Mouse (Mus musculus): Measurements from ENCODE around the gene Supt4a. TPM values are rescaled to one million over a fixed set of nuclear protein-coding genes. Genes with fewer than 3 reads are reported as not detected.

The Supt4a gene
- polyA plus RNA-seq, 1 experiment from 2014 or later = 151 TPM

- H3K4me1 ChIP-seq (ENCODE audit: control insufficient read depth, insufficient read depth, low read length) = peaks cover 14% of the 10 kb centered on the region
- no peak overlapping the region for H3K4me2 ChIP-seq (replicated peaks; ENCODE audit: low read depth, low read length)
- no peaks in the 10 kb centered on the region for H3K9me3 ChIP-seq (ENCODE audit: control insufficient read depth, low read depth, low read length)
- no peak overlapping the region for H3K9ac ChIP-seq (replicated peaks; ENCODE audit: low read depth, low read length)
- no peak overlapping the region for H3K4me3 ChIP-seq (ENCODE audit: low read depth, low read length)
- H3K27ac ChIP-seq (ENCODE audit: low read length) = no peak overlapping the region
- 49% methylated on average over 18 of the region's 18 CpGs for WGBS
- no peak for ATAC-seq (ENCODE audit: insufficient number of reproducible peaks, insufficient read depth, low FRiP score, low read depth)
- H3K36me3 ChIP-seq (ENCODE audit: control insufficient read depth, insufficient read depth, low read length) = no peaks in the 10 kb centered on the region
- no peaks in the 10 kb centered on the region for H3K27me3 ChIP-seq (ENCODE audit: control insufficient read depth, insufficient read depth, low read length)
These were observed 8.3 kb upstream of the Supt4a start for GRCm38 (mm10) chr11:87728850-87729592.

GRCm38 (mm10) chr11:87729593-87730185 lies 7.7 kb upstream of the Supt4a start:
- Histone ChIP-seq H3K4me1 (ENCODE audit: control insufficient read depth, insufficient read depth, low read length) (peaks cover 13% of the 10 kb centered on the region), H3K9me3 (ENCODE audit: control insufficient read depth, low read depth, low read length) (no peaks in the 10 kb centered on the region), H3K36me3 (ENCODE audit: control insufficient read depth, insufficient read depth, low read length) (no peaks in the 10 kb centered on the region), H3K9ac (replicated peaks; ENCODE audit: low read depth, low read length) (no peak overlapping the region), H3K27ac (ENCODE audit: low read length) (no peak overlapping the region), H3K27me3 (ENCODE audit: control insufficient read depth, insufficient read depth, low read length) (no peaks in the 10 kb centered on the region), H3K4me3 (ENCODE audit: low read depth, low read length) (no peak overlapping the region), H3K4me2 (replicated peaks; ENCODE audit: low read depth, low read length) (no peak overlapping the region)
- no peak; the same call in 1 of the 2 replicates for ATAC-seq (ENCODE audit: insufficient number of reproducible peaks, insufficient read depth, low FRiP score, low read depth)
- WGBS = 78% methylated on average over 13 of the region's 13 CpGs

GRCm38 (mm10) chr11:87730652-87731310 lies 6.6 kb upstream of the Supt4a start:
- ATAC-seq (ENCODE audit: insufficient number of reproducible peaks, insufficient read depth, low FRiP score, low read depth) = no peak
- Histone ChIP-seq H3K9ac (replicated peaks; ENCODE audit: low read depth, low read length) (no peak overlapping the region), H3K4me2 (replicated peaks; ENCODE audit: low read depth, low read length) (no peak overlapping the region), H3K4me1 (ENCODE audit: control insufficient read depth, insufficient read depth, low read length) (peaks cover 9% of the 10 kb centered on the region), H3K9me3 (ENCODE audit: control insufficient read depth, low read depth, low read length) (no peaks in the 10 kb centered on the region), H3K4me3 (ENCODE audit: low read depth, low read length) (no peak overlapping the region), H3K27ac (ENCODE audit: low read length) (no peak overlapping the region), H3K36me3 (ENCODE audit: control insufficient read depth, insufficient read depth, low read length) (no peaks in the 10 kb centered on the region), H3K27me3 (ENCODE audit: control insufficient read depth, insufficient read depth, low read length) (no peaks in the 10 kb centered on the region)
- 67% methylated on average over 10 of the region's 10 CpGs for WGBS

- peaks cover 6% of the 10 kb centered on the region; the same call in 1 of the 2 replicates for H3K4me1 ChIP-seq (ENCODE audit: control insufficient read depth, insufficient read depth, low read length)
- H3K36me3 ChIP-seq (ENCODE audit: control insufficient read depth, insufficient read depth, low read length) = peaks cover under 1% of the 10 kb centered on the region
- H3K27ac ChIP-seq (ENCODE audit: low read length) = no peak overlapping the region
- no peak overlapping the region for H3K4me3 ChIP-seq (ENCODE audit: low read depth, low read length)
- H3K9ac ChIP-seq (replicated peaks; ENCODE audit: low read depth, low read length) = no peak overlapping the region
- WGBS = 51% methylated on average over 5 of the region's 5 CpGs
- no peaks in the 10 kb centered on the region for H3K27me3 ChIP-seq (ENCODE audit: control insufficient read depth, insufficient read depth, low read length)
- ATAC-seq (ENCODE audit: insufficient number of reproducible peaks, insufficient read depth, low FRiP score, low read depth) = no peak
- H3K9me3 ChIP-seq (ENCODE audit: control insufficient read depth, low read depth, low read length) = no peaks in the 10 kb centered on the region
- peak overlapping the region; percentile 19; the same call in 1 of the 2 replicates for H3K4me2 ChIP-seq (replicated peaks; ENCODE audit: low read depth, low read length)
These were observed 3.0 kb upstream of the Supt4a start for GRCm38 (mm10) chr11:87734346-87734745.

GRCm38 (mm10) chr11:87735691-87736090 lies 1.7 kb upstream of the Supt4a start:
- Histone ChIP-seq H3K27ac (ENCODE audit: low read length) (no peak overlapping the region), H3K9ac (replicated peaks; ENCODE audit: low read depth, low read length) (no peak overlapping the region), H3K36me3 (ENCODE audit: control insufficient read depth, insufficient read depth, low read length) (peaks cover 10% of the 10 kb centered on the region), H3K9me3 (ENCODE audit: control insufficient read depth, low read depth, low read length) (no peaks in the 10 kb centered on the region), H3K4me3 (ENCODE audit: low read depth, low read length) (no peak overlapping the region), H3K4me1 (ENCODE audit: control insufficient read depth, insufficient read depth, low read length) (peaks cover 6% of the 10 kb centered on the region; the same call in 1 of the 2 replicates), H3K27me3 (ENCODE audit: control insufficient read depth, insufficient read depth, low read length) (no peaks in the 10 kb centered on the region), H3K4me2 (replicated peaks; ENCODE audit: low read depth, low read length) (no peak overlapping the region)
- WGBS = 59% methylated on average over 6 of the region's 6 CpGs
- no peak for ATAC-seq (ENCODE audit: insufficient number of reproducible peaks, insufficient read depth, low FRiP score, low read depth)

GRCm38 (mm10) chr11:87736647-87737134 lies 661 bp upstream of the Supt4a start:
- under 1% methylated on average over 31 of the region's 31 CpGs for WGBS

GRCm38 (mm10) chr11:87743691-87744090 lies 6.3 kb downstream of the Supt4a start:
- ATAC-seq (ENCODE audit: insufficient number of reproducible peaks, insufficient read depth, low FRiP score, low read depth) = no peak
- H3K36me3 ChIP-seq (ENCODE audit: control insufficient read depth, insufficient read depth, low read length) = peaks cover 25% of the 10 kb centered on the region
- no peak overlapping the region for H3K4me2 ChIP-seq (replicated peaks; ENCODE audit: low read depth, low read length)
- H3K9me3 ChIP-seq (ENCODE audit: control insufficient read depth, low read depth, low read length) = no peaks in the 10 kb centered on the region
- H3K4me1 ChIP-seq (ENCODE audit: control insufficient read depth, insufficient read depth, low read length) = 0 out of 2 replicates have a peak, but pooled peaks cover 3% of the 10 kb centered on the region
- H3K27me3 ChIP-seq (ENCODE audit: control insufficient read depth, insufficient read depth, low read length) = no peaks in the 10 kb centered on the region
- no peak overlapping the region for H3K4me3 ChIP-seq (ENCODE audit: low read depth, low read length)
- no peak overlapping the region for H3K9ac ChIP-seq (replicated peaks; ENCODE audit: low read depth, low read length)
- 89% methylated on average over 3 of the region's 3 CpGs for WGBS
- H3K27ac ChIP-seq (ENCODE audit: low read length) = no peak overlapping the region

More at GRCm38 (mm10) chr11:87736647-87737134, 661 bp upstream of the Supt4a start:
- peak overlapping the region; percentile 91 for H3K27ac ChIP-seq (ENCODE audit: low read length)
- peak overlapping the region; percentile 80 for H3K4me3 ChIP-seq (ENCODE audit: low read depth, low read length)
- ATAC-seq (ENCODE audit: insufficient number of reproducible peaks, insufficient read depth, low FRiP score, low read depth) = peak; percentile 82
- peak overlapping the region; percentile 79 for H3K4me2 ChIP-seq (replicated peaks; ENCODE audit: low read depth, low read length)
- H3K4me1 ChIP-seq (ENCODE audit: control insufficient read depth, insufficient read depth, low read length) = peaks cover 6% of the 10 kb centered on the region; the same call in 1 of the 2 replicates
- H3K9me3 ChIP-seq (ENCODE audit: control insufficient read depth, low read depth, low read length) = no peaks in the 10 kb centered on the region
- H3K27me3 ChIP-seq (ENCODE audit: control insufficient read depth, insufficient read depth, low read length) = no peaks in the 10 kb centered on the region
- peaks cover 11% of the 10 kb centered on the region for H3K36me3 ChIP-seq (ENCODE audit: control insufficient read depth, insufficient read depth, low read length)
- H3K9ac ChIP-seq (replicated peaks; ENCODE audit: low read depth, low read length) = peak overlapping the region; percentile 52

GRCm38 (mm10) chr11:87744964-87745363 lies 7.6 kb downstream of the Supt4a start:
- no peak for ATAC-seq (ENCODE audit: insufficient number of reproducible peaks, insufficient read depth, low FRiP score, low read depth)
- Histone ChIP-seq H3K36me3 (ENCODE audit: control insufficient read depth, insufficient read depth, low read length) (peaks cover 18% of the 10 kb centered on the region), H3K4me2 (replicated peaks; ENCODE audit: low read depth, low read length) (no peak overlapping the region), H3K27ac (ENCODE audit: low read length) (no peak overlapping the region), H3K4me3 (ENCODE audit: low read depth, low read length) (no peak overlapping the region), H3K4me1 (ENCODE audit: control insufficient read depth, insufficient read depth, low read length) (0 out of 2 replicates have a peak, but pooled peaks cover 3% of the 10 kb centered on the region), H3K9ac (replicated peaks; ENCODE audit: low read depth, low read length) (no peak overlapping the region), H3K9me3 (ENCODE audit: control insufficient read depth, low read depth, low read length) (no peaks in the 10 kb centered on the region), H3K27me3 (ENCODE audit: control insufficient read depth, insufficient read depth, low read length) (no peaks in the 10 kb centered on the region)
- WGBS = 80% methylated on average over 4 of the region's 4 CpGs
